Mouse (Mus musculus) thymus, adult 2 months (tissue): ENCODE results near the gene Gstp2.
"Not testable (repeated sequence)": the region's sequence is repeated elsewhere in the genome, so short reads cannot be mapped to it uniquely, and the experiment has no call there.

ENCODE experiments used
- CTCF ChIP-seq: fragments of 200-500 bp; IDR thresholded peaks from 2 replicates; pipeline ENCODE4 v1.5.1; 2012; ENCODE audit warnings: mild to moderate bottlenecking, control low read depth, low read length, moderate library complexity, borderline replicate concordance; ENCODE audit not compliant: control insufficient read depth, poor library complexity, insufficient read depth; ENCODE audit errors: extremely low read depth
- POLR2A ChIP-seq: fragments of 200-500 bp; IDR thresholded peaks from 2 replicates; pipeline ENCODE4 v1.6.1; 2012; ENCODE audit warnings: mild to moderate bottlenecking, low read length, control low read depth, moderate library complexity; ENCODE audit not compliant: control insufficient read depth, poor library complexity, insufficient read depth; ENCODE audit errors: extremely low read depth

DNA sequence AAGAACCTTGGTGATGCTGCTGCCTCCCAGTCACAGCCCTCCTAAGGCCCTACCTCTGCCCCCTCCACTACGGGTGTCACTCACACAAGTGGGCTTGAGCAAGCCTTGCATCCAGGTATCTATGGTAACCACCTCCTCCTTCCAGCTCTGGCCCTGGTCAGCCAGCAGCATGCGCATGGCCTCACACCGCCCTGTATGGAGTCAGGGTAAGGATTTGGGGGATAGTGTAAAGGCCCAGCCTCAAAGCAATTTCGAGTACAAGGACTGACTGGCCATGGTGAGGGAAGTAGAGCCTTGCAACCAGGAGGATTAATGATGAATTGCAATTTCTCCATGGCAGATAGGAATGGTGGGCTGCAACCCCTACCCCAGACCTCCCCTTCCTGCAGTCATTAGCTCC lies 4.3 kb downstream of the Gstp2 start:
- not testable (repeated sequence) for TF ChIP-seq CTCF, POLR2A
